Mouse (Mus musculus) liver, adult 2 months (tissue): ENCODE results near the gene Rpl19.

ENCODE experiments used
- CTCF ChIP-seq: fragments of 200-500 bp; IDR thresholded peaks from 2 replicates; pipeline ENCODE4 v1.5.1; 2011; ENCODE audit warnings: low read depth, low read length, control low read depth
- POLR2A ChIP-seq: fragments of 200-500 bp; IDR thresholded peaks from 2 replicates; pipeline ENCODE4 v1.6.1; 2011; ENCODE audit warnings: low read length, control low read depth; ENCODE audit not compliant: insufficient read depth; ENCODE audit errors: extremely low read depth

DNA sequence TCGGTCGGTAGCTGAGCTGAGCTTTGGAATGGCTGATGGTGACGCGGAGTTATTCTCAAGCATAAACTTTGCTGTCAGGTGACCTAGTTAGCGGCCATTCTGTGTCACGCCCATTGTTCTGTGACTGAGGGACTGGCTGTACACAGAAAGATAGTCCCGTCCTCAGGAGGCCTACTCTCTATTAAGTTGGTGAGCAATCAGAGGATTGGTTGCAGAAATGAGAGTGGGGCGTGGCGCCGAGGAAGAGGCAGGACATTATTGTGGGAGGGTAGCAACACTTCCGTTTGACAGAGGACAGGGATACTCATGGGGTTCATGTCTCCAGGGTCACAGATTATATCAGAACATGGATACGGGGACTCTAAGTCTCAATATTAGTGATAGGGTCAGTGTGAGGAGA is 39.7 kb downstream of the Rpl19 start:
- TF ChIP-seq CTCF (no peak), POLR2A (no peak)
